Mouse (Mus musculus) embryo, embryonic 9.5 days (tissue): Measurements from ENCODE around the gene Irgc1.
"Not testable (repeated sequence)": the region's sequence is repeated elsewhere in the genome, so short reads cannot be mapped to it uniquely, and the experiment has no call there.

Experiments used
- DNase-seq: peaks from one replicate; pipeline ENCODE4 v3.0.0-alpha.2; 2017; ENCODE audit errors: extremely low spot score

Gene Irgc1

DNA sequence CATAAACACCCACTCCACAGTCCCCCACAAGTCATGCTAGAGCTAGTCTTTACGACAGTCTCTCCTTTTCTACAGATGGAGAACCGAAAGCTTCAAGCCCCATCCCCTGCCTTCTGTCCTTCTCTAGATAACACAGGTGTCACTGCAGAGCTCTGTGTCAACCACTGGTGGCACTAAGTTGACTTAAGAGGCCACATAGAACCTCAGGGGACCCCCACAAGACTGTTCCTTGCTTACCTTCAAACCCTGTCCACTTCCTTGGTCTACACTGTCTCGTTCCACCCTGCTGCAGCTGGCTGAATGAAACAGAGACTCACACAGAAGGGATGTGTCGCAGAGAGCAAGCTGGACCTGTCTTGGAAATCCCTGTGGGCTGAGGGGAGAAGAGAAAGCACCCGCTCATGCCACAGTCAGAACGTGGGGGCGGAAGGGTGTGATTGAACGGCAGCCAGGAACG, at the start of gene Irgc1:
Irgc1 (minus strand) TSS at position 443 of the 457 bp plus-strand sequence.
- no peak for DNase-seq

DNA sequence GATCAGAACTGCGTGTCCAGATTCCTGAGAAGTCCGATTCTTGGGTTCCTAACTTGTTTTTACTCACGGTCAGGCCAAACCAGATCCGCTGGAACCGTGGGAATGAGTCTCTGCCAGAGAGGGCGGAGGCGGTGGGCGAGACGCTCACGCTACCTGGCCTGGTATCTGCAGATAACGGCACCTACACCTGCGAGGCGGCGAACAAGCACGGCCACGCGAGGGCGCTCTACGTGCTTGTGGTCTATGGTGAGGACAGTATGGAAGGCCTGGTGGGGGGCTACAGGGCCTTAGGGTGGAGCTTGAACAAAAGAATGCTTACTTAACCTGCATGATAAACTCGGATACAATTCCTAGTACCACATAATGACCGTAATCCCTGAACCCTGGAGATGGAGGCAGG, 49.4 kb upstream of the Irgc1 start:
- no peak for DNase-seq

DNA sequence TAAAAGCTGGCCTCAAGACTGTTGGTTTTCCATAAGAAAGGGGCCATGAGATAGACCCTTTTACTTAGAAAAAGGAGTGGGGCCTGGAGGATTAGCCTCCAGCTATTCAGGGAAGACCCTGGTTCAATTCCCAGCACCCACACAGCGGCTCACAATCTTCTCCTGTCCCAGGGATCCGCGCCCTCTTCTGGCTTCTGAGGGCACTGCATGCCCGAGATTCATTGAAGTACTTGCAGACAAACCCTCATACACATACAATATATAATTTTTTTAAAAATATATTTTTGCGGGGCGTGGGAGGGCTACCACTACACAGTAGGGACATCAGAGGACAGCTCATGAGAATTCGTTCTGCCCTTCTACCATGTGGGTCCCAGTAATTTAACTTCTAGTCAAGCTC, 48.8 kb upstream of the Irgc1 start:
- no peak for DNase-seq

DNA sequence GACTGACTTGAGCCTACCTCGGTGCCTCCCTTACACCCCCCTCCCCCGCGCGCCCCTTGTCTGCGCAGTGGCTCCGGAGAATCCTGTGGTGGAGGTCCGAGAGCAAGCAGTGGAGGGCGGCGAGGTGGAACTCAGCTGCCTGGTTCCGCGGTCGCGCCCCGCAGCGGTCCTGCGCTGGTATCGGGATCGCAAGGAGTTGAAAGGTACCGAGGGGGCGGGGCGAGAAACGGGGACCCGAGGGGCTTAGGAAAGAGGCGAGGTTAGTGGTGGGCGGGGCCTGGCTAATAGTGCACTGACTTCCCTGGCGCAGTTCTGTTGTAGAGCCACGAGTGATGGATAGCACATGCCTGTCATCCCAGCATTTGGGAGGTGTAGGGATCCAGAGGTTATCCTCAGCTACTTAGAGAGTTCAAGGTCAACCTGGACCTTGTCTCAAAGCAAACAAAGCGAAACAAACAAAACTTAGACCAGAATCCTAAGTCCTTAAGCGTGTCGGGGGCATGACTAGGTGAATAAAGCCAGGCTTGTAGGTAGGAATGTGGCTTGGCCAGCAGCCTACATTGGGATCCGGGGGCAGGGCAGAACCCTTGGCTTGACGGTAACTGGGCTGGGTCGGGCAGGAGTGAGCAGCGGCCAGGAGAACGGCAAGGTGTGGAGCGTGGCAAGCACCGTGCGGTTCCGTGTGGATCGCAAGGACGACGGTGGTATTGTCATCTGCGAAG, 47.9 kb upstream of the Irgc1 start:
- DNase-seq: peak; percentile 53

DNA sequence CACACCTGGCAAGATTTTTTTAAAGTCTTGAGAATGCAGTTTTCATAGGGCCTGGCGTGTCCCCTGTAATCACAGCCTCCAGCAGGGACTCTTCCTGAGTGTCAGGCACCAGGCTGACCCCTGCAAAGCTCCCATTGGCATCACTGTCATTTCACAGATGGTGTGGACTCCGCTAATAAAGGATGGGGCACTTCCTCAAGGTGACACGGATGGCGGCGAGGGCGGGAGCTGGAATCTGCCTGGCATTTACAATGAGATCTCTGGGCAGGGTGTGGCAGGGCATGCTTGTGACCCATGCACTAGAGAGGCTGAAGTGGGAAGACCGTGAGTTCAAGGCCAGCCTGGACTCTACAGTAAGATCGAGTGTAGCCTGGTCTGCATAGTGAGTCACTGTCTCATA, 36.2 kb upstream of the Irgc1 start:
- DNase-seq: no peak

DNA sequence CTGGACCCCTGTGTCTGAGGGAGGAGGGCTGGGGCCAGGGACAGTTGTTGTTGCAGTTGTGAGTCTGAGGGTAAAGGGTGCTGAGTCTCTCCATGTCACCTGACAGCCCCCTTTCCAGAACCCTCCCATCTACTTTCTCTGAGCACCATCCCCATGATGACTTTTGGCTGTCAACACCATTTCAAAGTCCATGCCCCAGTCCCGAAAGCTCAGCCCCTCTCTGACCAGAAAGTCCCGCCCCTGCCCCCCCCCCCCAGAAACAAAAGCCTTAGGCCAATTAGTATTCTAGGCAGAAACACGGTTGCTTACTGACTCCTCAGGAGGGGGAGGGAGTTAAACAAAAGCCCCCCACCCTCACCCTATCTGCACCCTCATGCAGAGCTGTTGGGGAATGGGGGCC, 35.3 kb upstream of the Irgc1 start:
- no peak for DNase-seq

DNA sequence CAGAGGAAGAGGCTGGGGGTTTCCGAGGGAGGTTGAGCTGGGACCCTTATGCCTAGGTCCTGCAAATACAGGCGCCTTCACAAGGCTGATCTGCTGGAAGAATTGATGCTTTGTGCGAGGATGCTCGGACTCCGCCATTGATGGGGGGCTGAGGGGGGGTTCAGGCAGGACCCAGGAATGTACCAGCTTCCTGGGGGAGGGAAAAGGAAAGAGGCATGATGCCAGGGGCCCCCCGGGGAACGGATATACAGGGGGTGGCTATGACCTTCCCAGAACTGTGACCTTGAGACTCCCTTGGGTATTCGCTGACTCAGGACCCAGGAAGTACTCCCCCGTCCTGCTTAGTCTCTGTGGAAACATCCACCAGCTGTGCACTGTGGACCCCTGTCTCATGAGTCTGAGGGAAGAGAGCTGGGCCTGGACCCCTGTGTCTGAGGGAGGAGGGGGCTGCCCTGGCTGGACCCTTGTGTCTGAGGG, 34.6 kb upstream of the Irgc1 start:
- no peak for DNase-seq

DNA sequence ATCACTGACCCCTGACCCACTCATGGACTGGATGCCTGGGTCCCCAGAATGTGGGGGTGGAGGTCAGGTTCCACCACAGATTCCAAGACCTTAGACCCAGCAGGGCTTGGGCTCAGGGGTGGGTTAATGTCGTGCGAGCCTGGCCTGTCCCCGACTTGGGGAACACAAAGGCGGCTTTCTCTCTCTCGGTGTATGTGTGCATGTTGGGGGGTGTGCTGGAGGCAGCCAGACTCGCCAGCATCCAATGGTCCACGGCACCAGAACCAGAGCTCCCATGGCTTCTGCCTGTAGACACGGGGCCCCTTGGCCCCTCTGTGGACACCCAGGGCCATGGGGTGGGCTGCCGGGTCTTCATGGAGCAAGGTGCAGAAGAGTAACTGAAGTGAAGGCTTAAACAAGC, 33.4 kb upstream of the Irgc1 start:
- no peak for DNase-seq

DNA sequence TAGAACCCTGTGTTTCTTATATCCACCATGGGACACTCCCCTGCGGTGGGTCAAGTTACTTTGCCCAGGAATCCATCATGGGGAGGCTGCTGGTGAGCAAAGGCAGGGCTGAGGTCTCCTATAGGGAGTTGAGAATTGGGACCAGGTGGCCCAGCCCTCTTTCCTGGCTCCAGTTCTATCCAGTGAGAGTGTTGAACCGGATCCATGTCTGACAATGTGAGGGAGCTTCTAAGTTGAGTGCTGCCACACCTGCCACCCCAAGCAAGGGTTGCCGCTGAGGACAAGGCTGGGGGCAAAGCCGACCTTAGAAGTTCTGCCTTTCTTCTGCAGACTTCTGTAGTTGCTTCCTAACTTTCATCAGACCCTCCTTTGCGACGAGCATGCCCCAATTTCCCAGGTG, 31.2 kb upstream of the Irgc1 start:
- not testable (repeated sequence) for DNase-seq

DNA sequence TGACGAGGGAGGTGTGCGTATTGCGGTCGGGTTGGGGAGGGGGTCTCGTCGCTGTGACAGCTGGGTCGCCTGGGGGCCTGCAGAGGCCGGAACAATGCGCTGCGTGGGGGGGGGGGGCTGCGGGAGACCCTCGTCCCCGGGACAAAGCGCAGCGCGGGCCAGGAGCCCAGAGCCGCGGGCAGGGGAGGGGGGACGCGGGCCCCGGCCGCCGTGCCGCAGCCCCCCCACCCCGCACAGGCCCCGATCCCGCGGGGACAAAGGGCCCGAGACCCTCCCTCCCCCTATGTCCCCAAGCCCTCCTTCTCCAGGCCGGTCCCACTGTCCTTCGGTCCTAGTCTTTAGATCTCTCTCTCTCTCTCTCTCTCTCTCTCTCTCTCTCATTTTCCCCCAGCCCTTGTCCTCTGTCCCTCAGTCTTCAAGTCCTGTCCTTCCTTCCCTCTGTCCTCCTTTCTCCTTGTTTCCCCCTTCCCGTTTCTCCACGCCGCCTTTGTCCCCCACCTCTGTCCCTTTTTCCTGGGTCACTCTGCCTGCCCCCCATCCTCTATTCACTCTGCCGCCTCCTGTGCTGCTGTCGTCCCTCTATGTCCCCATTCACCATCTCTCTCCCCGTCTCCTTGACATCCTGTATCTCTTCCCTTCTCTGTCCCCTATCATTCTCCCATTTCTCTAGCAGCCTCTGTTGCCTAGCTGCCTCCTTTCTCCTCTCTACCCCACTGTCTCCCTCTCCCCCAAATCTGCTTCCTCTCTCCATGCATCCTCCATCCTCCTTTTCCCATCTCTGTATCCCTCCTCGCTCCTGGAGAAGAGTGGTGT, 30.3 kb upstream of the Irgc1 start:
- DNase-seq: no peak

DNA sequence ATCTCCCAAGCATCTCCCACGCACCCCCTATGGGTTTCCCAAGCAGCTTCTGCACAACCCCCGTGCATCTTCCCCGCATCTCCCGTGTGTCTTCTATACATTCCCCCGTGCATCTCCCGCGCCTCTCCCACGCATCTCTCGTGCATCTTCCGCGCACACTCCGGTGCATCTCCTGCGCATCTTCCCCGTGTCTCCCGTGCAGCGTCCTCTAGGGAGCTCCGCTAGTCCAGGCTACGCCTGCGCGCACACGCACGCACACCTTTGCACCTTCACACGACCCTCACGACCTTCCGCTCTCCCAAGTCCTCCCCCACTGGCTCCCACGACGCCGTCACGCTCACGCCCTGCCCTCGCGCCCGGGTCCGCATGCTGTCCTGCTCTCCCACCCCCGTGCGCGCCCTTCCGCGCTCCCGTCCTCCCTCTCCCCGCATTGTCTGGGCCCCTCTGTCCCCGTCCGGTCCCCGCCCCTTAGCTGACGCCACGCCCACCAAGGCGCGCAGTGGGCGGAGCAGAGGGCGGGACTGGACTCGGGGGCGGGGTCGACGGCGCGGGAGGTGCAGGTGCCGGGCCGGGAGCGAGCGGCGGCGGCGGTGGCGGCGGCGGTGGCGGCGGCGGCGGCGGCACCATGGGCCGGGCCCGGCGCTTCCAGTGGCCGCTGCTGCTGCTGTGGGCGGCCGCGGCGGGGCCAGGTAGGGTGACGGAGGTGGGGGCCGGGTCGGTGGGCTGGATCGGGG, 29.5 kb upstream of the Irgc1 start, which contains the start of gene Cadm4:
Cadm4 (plus strand) TSS at position 550 of the 734 bp plus-strand sequence.
- peak; percentile 93 for DNase-seq

DNA sequence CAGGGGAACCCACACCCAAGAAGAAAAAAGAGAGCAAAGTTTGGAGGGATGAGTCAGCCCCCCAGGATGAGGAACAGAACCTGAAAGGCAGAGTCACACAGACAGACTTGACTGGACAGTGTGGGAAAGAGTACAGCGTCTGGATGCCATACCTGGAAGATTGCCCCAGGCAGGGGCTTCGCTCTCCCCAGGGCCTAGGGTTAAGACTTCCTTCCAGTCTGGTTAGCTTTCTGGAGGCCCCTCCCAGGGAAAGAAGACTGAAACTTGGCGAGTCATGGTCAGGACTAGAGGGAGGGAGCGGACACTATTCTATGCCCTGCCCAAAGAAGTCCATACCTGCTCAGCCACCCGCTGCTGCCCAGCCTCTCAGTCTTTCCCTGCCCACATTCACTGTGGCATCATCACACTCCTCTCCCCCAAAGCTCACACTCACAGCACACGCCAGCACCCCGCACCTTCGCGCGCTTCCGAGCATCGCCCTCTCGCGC, 28.9 kb upstream of the Irgc1 start:
- DNase-seq: no peak

DNA sequence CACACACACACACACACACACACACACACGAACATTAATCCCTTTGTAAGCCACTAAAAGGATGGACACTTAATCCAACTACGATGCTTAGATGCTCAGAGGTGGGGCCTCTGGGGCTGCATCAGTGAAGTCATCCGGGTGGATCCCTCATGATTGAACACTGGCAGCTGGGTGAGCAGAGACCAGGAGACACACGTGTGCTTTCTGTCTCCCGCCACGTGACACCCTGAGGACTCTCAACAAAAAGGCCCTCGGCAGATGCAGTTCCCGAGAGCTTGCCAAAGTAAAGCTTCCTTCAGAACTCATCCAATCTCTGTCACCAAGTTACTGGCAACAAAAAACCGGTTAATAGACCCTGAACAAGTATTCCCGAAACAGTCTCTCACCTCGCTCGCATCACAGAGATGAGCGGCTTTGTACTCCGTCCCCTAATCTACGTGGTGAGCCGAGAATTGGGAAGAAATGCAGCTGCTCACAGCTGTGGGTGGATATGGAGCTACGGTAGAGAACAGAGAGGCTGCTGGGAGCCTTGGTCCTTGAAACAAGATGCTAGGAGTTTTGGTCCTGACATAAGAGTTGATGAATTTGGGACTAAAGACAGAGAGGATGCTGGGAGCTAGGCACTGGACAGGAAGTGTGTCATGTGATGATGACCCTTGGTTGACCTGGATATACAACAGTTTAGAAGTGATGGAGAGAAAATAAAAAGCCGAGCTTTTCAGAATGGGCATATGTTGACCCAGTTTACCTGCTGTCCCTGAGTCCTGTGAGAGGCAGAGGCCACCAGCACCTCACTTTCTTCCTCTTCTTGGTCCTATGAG, 28.2 kb upstream of the Irgc1 start:
- no peak for DNase-seq

DNA sequence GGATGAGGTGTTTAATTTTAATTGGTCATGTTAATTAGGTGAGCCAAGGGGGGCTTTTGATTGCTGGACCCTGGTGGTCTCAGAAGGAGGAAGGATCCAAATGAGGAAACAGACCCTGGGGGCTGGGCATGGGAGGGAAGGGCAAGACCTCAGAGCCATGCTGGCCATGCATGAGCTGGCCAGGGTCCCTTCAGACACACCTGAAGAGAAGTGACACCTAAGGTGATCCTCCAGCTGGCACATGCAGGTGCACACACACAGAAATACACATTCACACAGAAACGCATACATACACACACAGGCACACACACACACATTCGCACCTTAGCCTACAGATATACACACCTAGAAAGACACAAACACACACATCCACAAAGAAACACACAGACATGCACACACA, 27.6 kb upstream of the Irgc1 start:
- DNase-seq: no peak

DNA sequence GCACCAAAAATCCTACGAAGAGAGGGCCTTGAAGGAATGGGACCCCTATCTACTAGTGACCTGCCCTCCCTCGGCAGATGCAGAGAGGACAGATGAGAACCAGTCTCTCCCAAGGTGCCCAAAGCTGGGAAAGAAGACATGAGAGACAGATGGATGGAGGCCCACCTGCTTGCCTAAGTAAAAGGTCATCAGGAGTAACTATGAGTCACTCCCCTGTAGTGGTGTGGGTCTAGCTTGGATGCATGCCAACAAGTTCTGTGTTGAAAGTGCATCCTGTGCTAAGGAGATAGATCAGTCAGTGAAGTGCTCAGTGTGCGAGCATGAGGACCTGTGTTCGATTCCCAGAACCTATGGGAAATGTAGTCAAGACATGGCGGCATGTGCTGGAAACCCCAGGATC, 26.8 kb upstream of the Irgc1 start:
- DNase-seq: no peak

DNA sequence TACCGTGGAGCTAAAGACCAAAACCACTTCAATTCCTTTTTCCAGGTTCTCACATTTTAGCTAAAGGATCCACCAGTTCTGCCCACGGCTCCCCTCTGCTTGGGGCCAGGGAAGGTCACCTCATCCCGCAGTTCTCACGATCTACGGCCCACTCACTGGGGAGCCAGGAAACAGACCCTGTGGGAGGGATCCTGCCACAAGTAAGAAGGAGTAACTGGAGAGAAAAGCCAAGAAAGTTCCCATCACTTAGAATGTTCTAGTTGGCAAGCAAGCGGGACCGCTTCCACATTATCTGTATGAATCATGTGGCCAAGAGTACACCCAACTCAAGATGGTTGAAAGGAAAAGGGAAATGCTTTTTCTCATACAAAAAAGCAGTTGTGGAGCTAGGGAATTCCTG, 24.8 kb upstream of the Irgc1 start:
- no peak for DNase-seq

DNA sequence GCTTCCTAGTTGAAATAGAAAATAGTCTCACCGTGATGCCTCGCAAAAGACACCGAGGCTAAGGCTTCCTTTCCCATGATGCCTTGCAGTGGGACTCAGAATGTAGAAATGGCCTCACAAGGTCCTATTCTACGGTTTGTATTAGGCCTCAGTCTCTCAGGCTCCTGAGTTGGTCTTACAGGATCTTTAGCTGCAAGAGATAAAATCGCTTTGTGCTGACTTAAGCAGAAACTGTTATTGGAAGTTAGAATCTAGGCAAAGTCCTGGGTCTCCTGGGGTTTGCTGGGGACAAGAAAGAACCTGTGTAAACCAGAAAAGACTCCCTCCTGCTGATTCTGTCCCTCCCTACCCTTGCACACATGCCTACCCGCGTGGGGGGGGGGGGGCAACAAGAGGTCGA, 24.2 kb upstream of the Irgc1 start:
- DNase-seq: no peak

DNA sequence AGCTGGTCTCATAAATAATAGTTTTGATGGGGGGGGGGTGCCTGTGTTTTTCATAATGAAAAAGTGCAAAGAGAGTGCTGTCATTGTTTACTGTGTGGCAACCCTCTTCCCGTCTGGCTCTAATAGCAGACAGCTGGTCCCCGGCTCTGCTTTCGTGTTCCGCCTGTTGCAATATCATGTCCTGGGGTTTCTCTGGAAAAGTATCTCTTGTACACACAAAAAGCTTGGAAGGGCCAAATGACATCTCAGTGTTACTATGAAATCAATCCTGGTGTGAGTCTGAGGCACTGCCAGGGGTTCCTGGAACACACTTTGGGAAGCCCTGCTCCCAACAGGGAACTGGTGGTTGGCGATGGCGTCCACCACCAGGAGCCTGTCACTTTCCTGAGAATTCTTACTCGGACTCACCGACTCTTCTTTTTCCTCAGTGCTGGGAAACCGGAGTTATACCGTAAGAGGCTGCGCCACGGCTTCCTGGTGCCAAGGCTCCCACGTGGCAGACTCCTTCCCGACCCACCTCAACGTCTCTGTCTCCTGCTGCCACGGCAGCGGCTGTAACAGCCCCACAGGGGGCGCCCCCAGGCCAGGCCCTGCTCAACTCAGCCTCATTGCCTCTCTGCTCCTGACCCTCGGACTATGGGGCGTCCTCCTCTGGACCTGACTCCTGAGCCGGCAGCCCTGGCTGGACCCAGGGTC, 22.9 kb upstream of the Irgc1 start:
- no peak for DNase-seq

DNA sequence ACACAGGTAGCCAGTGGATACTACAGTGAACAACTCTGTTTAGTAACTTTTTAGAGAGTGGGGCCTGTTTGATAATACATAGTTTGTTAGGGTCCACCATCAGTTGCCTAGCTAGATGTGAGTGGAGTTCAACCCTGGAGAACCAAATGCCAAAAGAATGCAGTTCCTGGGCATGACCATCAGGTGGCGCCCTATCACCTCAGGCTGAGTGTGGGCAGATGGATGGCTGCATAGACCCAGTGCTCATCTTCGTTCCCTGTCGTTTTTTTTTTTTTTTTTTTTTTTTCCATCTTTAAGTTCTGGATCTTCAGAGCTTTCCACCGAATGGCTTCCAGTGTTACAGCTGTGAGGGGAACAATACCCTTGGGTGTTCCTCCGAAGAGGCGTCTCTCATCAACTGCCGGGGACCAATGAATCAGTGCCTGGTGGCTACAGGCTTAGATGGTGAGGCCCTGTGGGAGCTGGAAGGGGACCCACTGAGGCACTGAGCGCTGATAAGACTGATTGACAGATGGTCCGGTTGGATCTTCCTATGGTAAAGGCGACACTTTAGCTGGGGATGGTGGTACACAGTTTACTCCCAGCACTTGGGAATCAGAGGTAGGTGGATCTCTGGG, 21.9 kb upstream of the Irgc1 start:
- DNase-seq: peak; percentile 72

DNA sequence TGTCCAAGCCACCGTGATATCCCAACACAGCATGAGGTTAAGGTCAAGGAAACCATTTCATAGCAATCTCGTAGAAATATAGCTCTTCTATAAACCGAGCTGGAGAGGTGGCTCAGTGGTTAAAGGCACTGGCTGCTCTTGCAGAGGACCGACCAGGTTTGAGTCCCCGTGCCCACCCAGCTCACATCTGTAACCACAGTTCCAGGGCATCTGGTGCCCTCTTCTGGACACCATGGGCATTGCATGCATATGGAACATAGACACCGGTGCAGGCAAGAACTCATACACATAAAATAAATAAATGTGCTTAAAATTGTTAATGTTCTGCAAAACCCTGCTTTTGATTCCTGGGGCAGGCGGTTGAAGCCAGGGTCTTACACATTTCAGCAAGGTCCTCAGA, 20.8 kb upstream of the Irgc1 start:
- no peak for DNase-seq
